Mouse (Mus musculus) intestine, embryonic 16.5 days (tissue): ENCODE measurements around the gene Plxna1. TPM values are rescaled to one million over a fixed set of nuclear protein-coding genes. Genes with fewer than 3 reads are reported as not detected.

ENCODE experiments used
- ATAC-seq: fragments of 200-750 bp; cut with Nextera tagmentation; 2 replicates; pipeline ENCODE4 v1.8.0; 2017; ENCODE audit warnings: moderate TSS enrichment, moderate library complexity
- H3K27ac ChIP-seq: fragments of 300-500 bp; sonication (generic); 2 replicates; pipeline ENCODE4 v1.5.1; 2014; ENCODE audit warnings: mild to moderate bottlenecking, low read length
- H3K27me3 ChIP-seq: fragments of 300-500 bp; sonication (generic); replicated peaks from 2 replicates; pipeline ENCODE4 v1.6.1; 2014; ENCODE audit warnings: low read length, control low read depth, mixed read lengths; ENCODE audit not compliant: control insufficient read depth, insufficient read depth
- H3K36me3 ChIP-seq: fragments of 300-500 bp; sonication (generic); 2 replicates; pipeline ENCODE4 v1.6.1; 2014; ENCODE audit warnings: low read length, control low read depth; ENCODE audit not compliant: control insufficient read depth, insufficient read depth
- H3K4me1 ChIP-seq: fragments of 300-500 bp; sonication (generic); 2 replicates; pipeline ENCODE4 v1.6.1; 2014; ENCODE audit warnings: low read length, control low read depth, mixed read lengths; ENCODE audit not compliant: control insufficient read depth, insufficient read depth
- H3K4me2 ChIP-seq: fragments of 300-500 bp; sonication (generic); 2 replicates; pipeline ENCODE4 v1.6.1; 2014; ENCODE audit warnings: low read depth, low read length, control low read depth
- H3K4me3 ChIP-seq: fragments of 300-500 bp; sonication (generic); 2 replicates; pipeline ENCODE4 v1.5.1; 2014; ENCODE audit warnings: mild to moderate bottlenecking, low read length
- H3K9ac ChIP-seq: fragments of 300-500 bp; sonication (generic); 2 replicates; pipeline ENCODE4 v1.6.1; 2014; ENCODE audit warnings: low read depth, low read length
- H3K9me3 ChIP-seq: fragments of 300-500 bp; sonication (generic); 2 replicates; pipeline ENCODE4 v1.6.1; 2016; ENCODE audit warnings: low read length, control low read depth; ENCODE audit not compliant: control insufficient read depth
- WGBS: fragments of 180-500 bp; shearing (Covaris S2); extraction: QIAGEN DNeasy Blood & Tissue Kit; methylation state at CpG from one replicate; pipeline ENCODE4 v1.1.7; 2014; 5-methylcytosine and 5-hydroxymethylcytosine counted together
- polyA plus RNA-seq: library from polyadenylated mRNA; unstranded; fragments of >200 nt; fragmentation: Nextera tagmentation; extraction: Ambion mirVana; gene quantifications from 2 replicates; pipeline ENCODE4 v1.2.1, GENCODE M21; 2015

Gene Plxna1
- polyA plus RNA-seq, 1 experiment from 2014 or later: 5.4 TPM

- ATAC-seq: no peak
- no peaks in the 10 kb centered on the region for H3K9me3 ChIP-seq
- no peak overlapping the region for H3K9ac ChIP-seq
- no peaks in the 10 kb centered on the region for H3K27me3 ChIP-seq
- H3K27ac ChIP-seq: no peak overlapping the region
- H3K4me1 ChIP-seq: no peaks in the 10 kb centered on the region
- WGBS: 86% methylated on average over 2 of the region's 2 CpGs
- no peak overlapping the region for H3K4me2 ChIP-seq
- no peak overlapping the region for H3K4me3 ChIP-seq
- H3K36me3 ChIP-seq: no peaks in the 10 kb centered on the region
These were observed 31.4 kb upstream of the Plxna1 start for GRCm38 (mm10) chr6:89393820-89394219.

GRCm38 (mm10) chr6:89392213-89392612 lies 29.8 kb upstream of the Plxna1 start:
- no peaks in the 10 kb centered on the region for H3K27me3 ChIP-seq
- no peak overlapping the region for H3K27ac ChIP-seq
- no peak overlapping the region for H3K4me3 ChIP-seq
- H3K4me1 ChIP-seq: no peaks in the 10 kb centered on the region
- H3K9me3 ChIP-seq: no peaks in the 10 kb centered on the region
- H3K4me2 ChIP-seq: no peak overlapping the region
- H3K36me3 ChIP-seq: no peaks in the 10 kb centered on the region
- ATAC-seq: peak; percentile 92
- 80% methylated on average over 2 of the region's 2 CpGs for WGBS
- no peak overlapping the region for H3K9ac ChIP-seq

DNA sequence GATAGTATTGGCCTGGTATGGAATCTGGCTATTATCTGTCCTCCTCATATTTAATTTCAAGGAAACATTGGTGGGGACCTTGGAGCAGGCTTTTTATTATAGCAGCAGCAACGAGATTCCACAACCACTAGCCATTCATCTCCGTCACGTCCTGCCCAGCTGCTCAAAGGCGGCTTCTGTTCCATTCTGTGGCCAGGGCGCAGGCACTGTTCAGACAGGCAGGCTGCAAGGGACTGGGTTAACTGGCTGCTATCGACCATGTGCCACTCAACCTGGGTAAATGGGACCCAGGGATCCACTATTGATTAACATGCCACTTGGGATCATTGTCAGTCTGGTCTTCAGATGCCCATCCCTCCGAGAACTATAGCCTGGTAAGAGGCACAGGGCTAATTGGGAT lies 27.4 kb upstream of the Plxna1 start:
- Histone ChIP-seq H3K9ac (no peak overlapping the region), H3K4me1 (no peaks in the 10 kb centered on the region), H3K36me3 (no peaks in the 10 kb centered on the region), H3K4me3 (no peak overlapping the region), H3K27ac (no peak overlapping the region), H3K4me2 (no peak overlapping the region), H3K27me3 (no peaks in the 10 kb centered on the region), H3K9me3 (no peaks in the 10 kb centered on the region)
- 67% methylated on average over 7 of the region's 7 CpGs for WGBS
- no peak for ATAC-seq

DNA sequence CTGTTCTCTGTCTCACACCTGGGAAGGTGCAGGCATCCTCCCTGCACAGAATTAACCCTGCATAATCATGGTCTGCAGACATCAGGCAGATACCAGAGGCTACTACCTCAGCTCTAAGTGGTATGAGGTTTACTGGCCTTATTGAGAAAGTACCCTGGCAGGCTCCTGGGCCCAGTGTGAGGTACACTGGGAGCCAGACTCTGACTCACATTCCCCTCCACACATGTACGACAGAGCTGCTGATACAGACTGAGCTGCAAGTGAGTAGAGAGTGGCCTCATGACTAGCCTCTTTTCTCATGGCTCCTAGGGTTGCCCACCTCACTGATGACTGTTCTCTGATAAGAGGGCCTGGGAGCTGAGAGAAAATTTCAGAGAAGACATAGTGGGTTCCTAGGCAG lies 24.5 kb upstream of the Plxna1 start:
- H3K9ac ChIP-seq: no peak overlapping the region
- no peak for ATAC-seq
- H3K9me3 ChIP-seq: no peaks in the 10 kb centered on the region
- WGBS: 59% methylated on average over 1 of the region's 1 CpGs
- no peak overlapping the region for H3K4me3 ChIP-seq
- no peaks in the 10 kb centered on the region for H3K27me3 ChIP-seq
- H3K4me2 ChIP-seq: no peak overlapping the region
- no peak overlapping the region for H3K27ac ChIP-seq
- H3K36me3 ChIP-seq: no peaks in the 10 kb centered on the region
- H3K4me1 ChIP-seq: no peaks in the 10 kb centered on the region

DNA sequence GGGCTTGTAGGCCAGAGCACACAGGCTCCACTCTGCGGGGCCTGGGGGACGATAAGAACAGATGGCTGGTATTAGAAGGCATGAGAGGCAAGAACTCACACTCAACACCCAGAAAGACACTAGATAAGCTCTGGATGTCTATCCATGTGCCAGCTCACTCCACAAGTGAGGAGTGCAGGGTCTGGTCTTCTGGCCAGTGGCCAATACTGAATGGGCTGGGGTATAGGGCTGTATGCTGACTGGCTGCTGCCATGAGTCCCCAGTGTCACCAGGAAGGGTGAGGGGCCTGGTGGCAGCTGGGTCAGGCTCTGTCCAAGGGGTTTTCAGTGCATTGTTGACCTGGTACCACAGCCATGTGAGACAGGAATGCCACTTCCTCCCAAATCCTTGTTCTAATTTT lies 22.3 kb upstream of the Plxna1 start:
- Histone ChIP-seq H3K36me3 (no peaks in the 10 kb centered on the region), H3K4me1 (no peaks in the 10 kb centered on the region), H3K4me2 (no peak overlapping the region), H3K27ac (no peak overlapping the region), H3K9me3 (no peaks in the 10 kb centered on the region), H3K9ac (no peak overlapping the region), H3K27me3 (no peaks in the 10 kb centered on the region), H3K4me3 (no peak overlapping the region)
- no peak for ATAC-seq
- WGBS: 95% methylated on average over 2 of the region's 2 CpGs

DNA sequence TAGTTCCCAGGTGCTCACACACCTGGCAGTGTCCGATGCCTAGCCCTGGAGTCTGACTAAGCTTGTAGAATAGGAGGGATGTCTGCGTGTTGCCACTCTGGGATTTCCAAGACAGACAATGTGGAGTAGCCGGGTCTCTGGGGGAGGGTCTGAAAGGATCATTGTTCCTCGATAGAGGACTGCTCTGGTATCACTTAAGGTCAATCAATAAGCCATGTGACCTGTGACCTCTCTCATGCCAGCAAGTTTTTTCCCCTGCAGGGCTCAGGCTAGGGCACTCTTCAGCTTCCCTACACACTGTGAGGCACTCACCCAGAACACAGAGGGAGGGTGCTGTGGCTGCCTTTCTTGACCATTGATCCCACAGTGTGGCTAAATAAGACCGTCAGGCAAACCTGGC lies 19.4 kb upstream of the Plxna1 start:
- H3K4me3 ChIP-seq: no peak overlapping the region
- WGBS: 55% methylated on average over 5 of the region's 5 CpGs
- no peak overlapping the region for H3K27ac ChIP-seq
- no peak overlapping the region for H3K9ac ChIP-seq
- H3K4me1 ChIP-seq: 0 out of 2 replicates have a peak, but pooled peaks cover 3% of the 10 kb centered on the region
- H3K9me3 ChIP-seq: no peaks in the 10 kb centered on the region
- no peak for ATAC-seq
- no peak overlapping the region for H3K4me2 ChIP-seq
- no peaks in the 10 kb centered on the region for H3K27me3 ChIP-seq
- H3K36me3 ChIP-seq: no peaks in the 10 kb centered on the region

DNA sequence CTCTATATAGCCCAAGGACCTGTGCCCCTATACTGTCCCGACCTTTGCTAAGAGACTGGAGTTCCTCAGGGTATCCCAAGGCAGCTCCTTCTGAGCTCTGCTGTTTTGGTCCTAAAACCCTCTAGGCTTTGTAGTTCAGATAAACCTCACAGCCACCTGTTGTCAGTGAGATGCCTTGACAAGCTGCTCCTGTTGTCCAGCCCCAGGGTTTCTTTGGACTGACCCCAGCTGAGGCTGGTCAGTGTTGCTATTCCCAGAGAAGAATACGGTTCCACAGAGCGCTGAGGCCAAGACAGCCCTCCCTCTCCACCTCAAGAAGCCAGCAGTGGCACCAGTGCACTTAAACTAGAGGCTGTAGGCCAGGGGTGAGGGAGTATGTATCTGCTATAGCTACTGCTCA lies 18.8 kb upstream of the Plxna1 start:
- H3K36me3 ChIP-seq: no peaks in the 10 kb centered on the region
- H3K9ac ChIP-seq: no peak overlapping the region
- H3K9me3 ChIP-seq: no peaks in the 10 kb centered on the region
- no peak overlapping the region for H3K4me3 ChIP-seq
- H3K27ac ChIP-seq: no peak overlapping the region
- ATAC-seq: no peak
- H3K27me3 ChIP-seq: no peaks in the 10 kb centered on the region
- 0 out of 2 replicates have a peak, but pooled peaks cover 3% of the 10 kb centered on the region for H3K4me1 ChIP-seq
- H3K4me2 ChIP-seq: no peak overlapping the region
- WGBS: 67% methylated on average over 3 of the region's 3 CpGs

DNA sequence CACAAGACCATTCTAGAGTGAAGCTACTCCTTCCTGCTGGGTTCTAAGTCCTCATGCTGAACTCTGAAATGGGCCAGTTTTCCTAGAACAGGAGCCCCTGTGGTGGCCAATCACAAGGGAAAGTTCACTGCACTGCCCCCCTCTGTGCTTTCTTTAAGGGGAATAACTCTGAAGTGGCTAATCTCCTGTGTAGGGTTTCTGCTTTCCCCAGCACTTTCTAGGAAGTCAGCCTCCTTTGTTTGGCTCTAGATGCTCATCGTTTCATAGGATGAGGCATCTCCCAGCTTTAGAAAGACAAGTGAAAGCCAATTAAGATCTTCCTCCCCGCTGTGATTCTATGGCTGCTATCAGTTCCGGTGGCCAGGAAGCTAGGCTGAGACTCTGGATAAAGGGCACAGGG lies 18.3 kb upstream of the Plxna1 start:
- H3K27ac ChIP-seq: no peak overlapping the region
- H3K4me2 ChIP-seq: no peak overlapping the region
- no peaks in the 10 kb centered on the region for H3K27me3 ChIP-seq
- no peak overlapping the region for H3K4me3 ChIP-seq
- 60% methylated on average over 3 of the region's 3 CpGs for WGBS
- no peaks in the 10 kb centered on the region for H3K9me3 ChIP-seq
- no peak overlapping the region for H3K9ac ChIP-seq
- ATAC-seq: no peak
- 0 out of 2 replicates have a peak, but pooled peaks cover 3% of the 10 kb centered on the region for H3K4me1 ChIP-seq
- no peaks in the 10 kb centered on the region for H3K36me3 ChIP-seq

DNA sequence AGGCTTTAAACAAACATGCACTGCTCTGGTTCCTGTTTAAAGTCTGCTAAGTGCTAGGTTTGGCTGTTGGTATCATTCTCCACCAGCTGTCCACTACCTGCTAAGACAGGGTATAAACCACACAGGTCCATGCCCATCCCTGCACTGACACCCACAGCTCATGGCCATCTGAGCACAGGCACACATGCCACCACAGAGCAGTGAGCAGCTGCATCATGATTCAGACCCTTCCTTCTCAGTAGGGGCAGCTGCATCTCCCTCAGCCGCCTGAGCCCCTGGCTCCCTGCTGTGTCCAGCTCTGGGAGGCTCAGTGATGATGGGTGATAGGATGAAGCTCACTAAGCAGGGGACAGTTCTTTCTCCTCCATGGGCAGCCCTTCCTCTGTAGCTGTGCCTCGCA lies 15.8 kb upstream of the Plxna1 start:
- no peak overlapping the region for H3K4me2 ChIP-seq
- ATAC-seq: peak; percentile 57
- no peak overlapping the region for H3K4me3 ChIP-seq
- H3K27ac ChIP-seq: no peak overlapping the region
- H3K9ac ChIP-seq: no peak overlapping the region
- WGBS: 68% methylated on average over 2 of the region's 2 CpGs
- H3K4me1 ChIP-seq: 0 out of 2 replicates have a peak, but pooled peaks cover 3% of the 10 kb centered on the region
- H3K27me3 ChIP-seq: no peaks in the 10 kb centered on the region
- H3K36me3 ChIP-seq: no peaks in the 10 kb centered on the region
- H3K9me3 ChIP-seq: no peaks in the 10 kb centered on the region

DNA sequence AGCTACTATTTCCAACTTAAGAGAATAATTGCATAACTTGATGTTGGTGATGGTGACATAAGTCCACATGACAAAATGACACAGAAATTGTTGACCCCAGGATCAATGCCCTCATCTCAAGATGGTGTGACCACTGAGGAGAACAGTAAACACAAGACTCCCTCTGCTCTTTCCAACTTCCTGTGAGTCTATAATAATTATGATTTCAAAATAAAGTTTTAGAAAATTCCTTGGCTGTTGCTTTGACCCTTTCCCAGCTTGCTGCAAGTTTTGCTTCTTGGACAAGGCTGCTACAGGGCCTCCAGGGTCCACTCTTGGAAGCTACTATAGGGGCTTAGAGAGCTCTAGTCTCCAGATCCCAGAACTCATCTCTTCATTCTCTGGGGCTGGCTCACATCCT lies 6.4 kb upstream of the Plxna1 start:
- ATAC-seq: no peak
- no peak overlapping the region for H3K4me2 ChIP-seq
- no peak overlapping the region for H3K4me3 ChIP-seq
- H3K27me3 ChIP-seq: no peaks in the 10 kb centered on the region; the same call in 1 of the 2 replicates
- H3K36me3 ChIP-seq: no peaks in the 10 kb centered on the region
- H3K27ac ChIP-seq: no peak overlapping the region
- H3K9me3 ChIP-seq: no peaks in the 10 kb centered on the region
- no peak overlapping the region for H3K9ac ChIP-seq
- no peaks in the 10 kb centered on the region for H3K4me1 ChIP-seq
